Mouse (Mus musculus) naive thymus-derived CD4-positive, alpha-beta T cell, adult 2 months (primary cell): ENCODE data around the gene Snx25.

Experiments
- DNase-seq: peaks from one replicate; pipeline ENCODE4 v3.0.0-alpha.2; 2011; ENCODE audit warnings: low read depth

The Snx25 gene

GRCm38 (mm10) chr8:46152064-46153031 lies at the start of gene Snx25:
TSS of gene Snx25 (minus strand) at chr8:46152159.
- peak; percentile 94 for DNase-seq

- DNase-seq: no peak
These were observed 45.7 kb upstream of the Snx25 start for GRCm38 (mm10) chr8:46197673-46198072.

- DNase-seq: no peak
These were observed 44.9 kb upstream of the Snx25 start for GRCm38 (mm10) chr8:46196877-46197276.

GRCm38 (mm10) chr8:46193100-46193499 lies 41.1 kb upstream of the Snx25 start:
- DNase-seq: no peak

GRCm38 (mm10) chr8:46185361-46185760 lies 33.4 kb upstream of the Snx25 start:
- peak; percentile 68 for DNase-seq

- no peak for DNase-seq
These were observed 28.2 kb upstream of the Snx25 start for GRCm38 (mm10) chr8:46180136-46180535.

GRCm38 (mm10) chr8:46173651-46174050 lies 21.7 kb upstream of the Snx25 start:
- no peak for DNase-seq

GRCm38 (mm10) chr8:46163870-46164190 lies 11.9 kb upstream of the Snx25 start:
- no peak for DNase-seq

GRCm38 (mm10) chr8:46162953-46163869 lies 11.3 kb upstream of the Snx25 start:
- peak; percentile 96 for DNase-seq

GRCm38 (mm10) chr8:46153042-46153441 lies 1.1 kb upstream of the Snx25 start:
- DNase-seq: no peak

- peak; percentile 57 for DNase-seq
These were observed 527 bp downstream of the Snx25 start, which contains the start of gene Cfap97 for GRCm38 (mm10) chr8:46151202-46152062. TSS of gene Cfap97 (plus strand) at chr8:46151771.

GRCm38 (mm10) chr8:46149782-46150181 lies 2.2 kb downstream of the Snx25 start:
- no peak for DNase-seq

- DNase-seq: no peak
These were observed 2.7 kb downstream of the Snx25 start for GRCm38 (mm10) chr8:46149306-46149705.

GRCm38 (mm10) chr8:46146173-46146572 lies 5.8 kb downstream of the Snx25 start:
- no peak for DNase-seq

GRCm38 (mm10) chr8:46143924-46144323 lies 8.0 kb downstream of the Snx25 start:
- DNase-seq: no peak

GRCm38 (mm10) chr8:46143470-46143869 lies 8.5 kb downstream of the Snx25 start:
- DNase-seq: no peak

GRCm38 (mm10) chr8:46142498-46143081 lies 9.4 kb downstream of the Snx25 start:
- no peak for DNase-seq

- no peak for DNase-seq
These were observed 10.3 kb downstream of the Snx25 start for GRCm38 (mm10) chr8:46141688-46142087.

- DNase-seq: no peak
These were observed 11.4 kb downstream of the Snx25 start for GRCm38 (mm10) chr8:46140376-46141120.

GRCm38 (mm10) chr8:46137843-46138596 lies 13.9 kb downstream of the Snx25 start:
- DNase-seq: no peak
